Mouse (Mus musculus): Measurements from ENCODE around the gene Mrpl10.

DNA sequence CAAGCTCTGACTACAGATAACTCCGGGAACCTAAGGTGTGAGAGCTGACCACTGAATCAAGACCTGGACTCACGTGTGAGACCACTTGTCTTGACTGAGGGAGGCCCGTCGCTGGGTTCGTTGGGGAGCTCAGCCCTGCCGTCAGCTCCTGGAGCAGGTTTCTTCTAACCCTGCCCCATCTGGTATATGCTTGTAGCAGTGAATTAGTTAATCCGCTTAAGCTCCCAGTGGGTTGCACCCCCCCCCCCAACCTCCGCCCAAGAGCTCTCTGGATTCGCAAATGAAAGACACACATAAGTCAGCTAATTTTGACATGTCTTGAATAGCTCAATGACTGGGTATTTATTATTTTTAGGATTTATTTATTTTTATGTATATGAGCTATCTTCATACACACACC lies 38.9 kb downstream of the Mrpl10 start:
- TF ChIP-seq POLR2A (IDR thresholded peaks at IDR 0.05; ENCODE audit: borderline replicate concordance, low read depth, low read length) = no peak
- no peak for TF ChIP-seq CTCF (IDR thresholded peaks at IDR 0.05; ENCODE audit: low read depth, low read length)
